Mouse (Mus musculus) adrenal gland, postnatal 0 days (tissue): ENCODE data around the gene Olfr709-ps1. TPM values are rescaled to one million over a fixed set of nuclear protein-coding genes. Genes with fewer than 3 reads are reported as not detected.

Experiments
- polyA plus RNA-seq: library from polyadenylated mRNA; unstranded; fragments of >200 nt; fragmentation: Nextera tagmentation; extraction: Ambion mirVana; gene quantifications from 2 replicates; pipeline ENCODE4 v1.2.1, GENCODE M21; 2015

Gene Olfr709-ps1
- not detected in 2 replicates for polyA plus RNA-seq

DNA sequence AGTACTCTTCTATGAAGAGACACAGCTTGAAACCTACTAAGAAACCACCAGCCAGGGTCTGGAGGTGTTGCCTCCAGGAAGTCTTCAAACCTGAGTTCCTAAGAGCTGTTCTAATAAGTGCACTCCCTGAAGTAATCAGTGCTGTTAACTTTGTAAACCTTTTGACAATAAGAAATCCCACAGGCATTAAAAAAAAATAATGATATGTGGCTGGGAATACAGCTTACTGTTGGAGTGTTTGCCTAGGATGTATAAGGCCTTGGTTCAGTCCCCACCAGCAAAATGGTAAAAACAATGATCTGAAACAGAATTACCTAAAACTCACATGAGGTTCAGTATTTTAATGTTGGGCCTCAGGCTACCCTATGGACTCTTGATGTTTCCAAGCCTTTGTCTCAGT is at the start of gene Olfr709-ps1:
Olfr709-ps1 (minus strand) TSS at position 101 of the 400 bp plus-strand sequence.

DNA sequence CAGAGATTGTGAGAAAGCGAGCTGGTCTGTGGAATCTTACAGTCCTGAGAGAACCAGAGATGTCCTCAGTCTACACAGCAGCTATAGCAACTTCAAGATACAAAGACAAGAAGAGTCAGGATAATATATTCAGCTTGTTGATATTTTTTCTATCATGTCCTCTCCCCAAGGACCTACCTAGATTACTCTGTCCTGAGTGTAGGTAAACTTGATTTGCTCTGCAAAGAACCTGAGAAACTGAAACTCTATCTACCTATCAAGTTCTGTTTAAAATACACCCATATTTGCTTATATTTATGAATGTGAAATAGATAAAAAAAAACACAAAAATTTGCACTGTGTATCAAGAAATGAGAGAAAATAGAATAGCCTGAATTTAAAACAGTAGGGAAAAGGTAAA is 43.3 kb upstream of the Olfr709-ps1 start, which contains the start of gene Olfr711:
Olfr711 (minus strand) TSS at position 101 of the 400 bp plus-strand sequence.

DNA sequence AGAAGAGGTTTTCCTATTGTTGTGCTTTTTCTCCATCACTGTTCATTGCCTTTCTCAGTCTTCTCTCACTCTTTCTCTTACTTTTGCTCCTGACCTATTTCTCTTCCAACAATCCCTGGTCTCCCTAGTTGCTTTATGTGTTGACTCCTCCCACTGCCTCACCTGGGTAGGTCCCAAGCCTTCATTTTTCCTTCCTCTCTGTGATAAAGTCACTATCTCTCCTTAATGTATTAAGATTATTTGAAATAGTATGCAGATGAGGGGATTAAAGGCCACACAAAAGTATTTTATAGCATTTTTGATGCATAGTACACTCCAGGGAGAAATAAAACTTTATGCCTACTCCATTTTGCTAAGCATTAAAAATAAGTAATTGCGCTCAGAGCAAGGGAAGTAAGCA is 31.8 kb upstream of the Olfr709-ps1 start, which contains the start of gene Olfr6:
Olfr6 (minus strand) TSS at position 101 of the 400 bp plus-strand sequence.

DNA sequence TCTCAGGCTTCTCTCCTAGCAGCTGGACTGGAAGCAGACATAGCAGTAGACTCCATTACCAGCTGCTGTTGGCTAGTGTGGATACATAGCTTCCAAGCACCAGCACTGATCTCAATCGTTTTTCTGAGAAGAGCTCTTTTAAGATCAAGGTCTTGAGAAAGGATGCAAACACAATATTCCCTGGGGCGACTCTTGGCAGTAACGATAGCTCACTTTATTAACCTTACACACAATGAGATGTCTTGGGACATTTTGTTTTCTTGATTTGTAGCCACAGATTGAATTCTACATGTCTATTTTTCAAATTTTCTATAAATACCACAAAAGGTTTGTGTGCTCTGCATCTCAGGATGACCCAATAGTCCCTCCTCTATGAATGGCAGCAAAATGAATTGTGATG is 16.2 kb upstream of the Olfr709-ps1 start, which contains the start of gene Olfr710:
Olfr710 (minus strand) TSS at position 101 of the 400 bp plus-strand sequence.

DNA sequence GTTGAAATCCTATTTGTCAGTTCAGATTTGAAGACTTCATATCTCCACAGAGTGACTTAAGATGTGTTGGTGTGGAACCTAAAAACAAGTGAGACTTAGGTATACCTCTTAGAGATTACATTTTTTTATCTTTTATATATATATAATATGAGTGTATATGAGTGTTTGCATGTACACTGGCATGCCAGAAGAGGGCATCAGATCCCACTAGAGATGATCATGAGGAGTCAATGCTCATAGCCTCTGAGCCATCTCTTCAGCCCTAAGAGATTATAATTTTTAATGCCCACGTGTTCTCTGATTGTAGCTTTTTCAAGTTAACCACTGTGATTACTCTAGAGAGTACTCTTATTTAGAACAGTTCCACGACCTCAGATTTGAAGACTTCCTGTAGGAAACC is 24.3 kb downstream of the Olfr709-ps1 start, which contains the start of gene Olfr1532-ps1:
Olfr1532-ps1 (plus strand) TSS at position 326 of the 400 bp plus-strand sequence.

DNA sequence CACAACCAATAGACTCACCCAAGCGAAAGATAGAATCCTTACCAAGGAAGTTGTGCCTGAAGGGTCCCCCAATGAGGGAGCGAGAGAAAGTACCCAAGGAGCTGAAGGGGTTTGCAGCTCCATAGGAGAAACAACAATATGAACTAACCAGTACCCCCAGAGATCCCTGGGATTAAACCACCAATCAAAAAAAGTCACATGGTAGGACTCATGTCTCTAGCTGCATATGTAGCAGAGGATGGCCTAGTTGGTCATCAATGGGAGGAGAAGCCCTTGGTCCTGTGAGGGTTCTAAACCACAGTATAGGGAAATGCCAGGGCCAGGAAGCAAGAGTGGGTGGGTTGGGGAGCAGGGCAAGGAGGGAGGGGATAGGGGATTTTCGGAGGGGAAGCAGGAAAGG is 30.9 kb downstream of the Olfr709-ps1 start, which contains the start of gene Olfr707:
Olfr707 (minus strand) TSS at position 101 of the 400 bp plus-strand sequence.

DNA sequence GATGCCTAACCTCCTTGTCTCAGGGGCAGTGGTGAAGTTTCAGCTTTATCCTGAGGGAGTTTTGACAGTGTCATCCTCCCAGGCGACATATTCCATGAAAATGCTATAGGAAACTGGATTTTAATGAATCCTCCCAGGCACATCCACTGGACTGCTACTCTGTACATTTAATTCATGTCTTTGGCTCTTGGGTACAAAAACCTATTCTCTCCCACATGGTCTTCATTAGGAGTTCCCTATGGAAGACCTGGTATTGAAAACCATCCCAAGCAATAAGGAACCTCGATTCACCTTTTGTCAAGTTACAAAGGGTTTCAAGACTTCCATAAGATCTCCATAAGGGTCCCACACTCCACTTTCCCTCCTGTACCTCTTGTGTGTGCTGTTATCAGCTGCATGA is 44.0 kb downstream of the Olfr709-ps1 start, which contains the start of gene Olfr706:
Olfr706 (minus strand) TSS at position 101 of the 400 bp plus-strand sequence.

DNA sequence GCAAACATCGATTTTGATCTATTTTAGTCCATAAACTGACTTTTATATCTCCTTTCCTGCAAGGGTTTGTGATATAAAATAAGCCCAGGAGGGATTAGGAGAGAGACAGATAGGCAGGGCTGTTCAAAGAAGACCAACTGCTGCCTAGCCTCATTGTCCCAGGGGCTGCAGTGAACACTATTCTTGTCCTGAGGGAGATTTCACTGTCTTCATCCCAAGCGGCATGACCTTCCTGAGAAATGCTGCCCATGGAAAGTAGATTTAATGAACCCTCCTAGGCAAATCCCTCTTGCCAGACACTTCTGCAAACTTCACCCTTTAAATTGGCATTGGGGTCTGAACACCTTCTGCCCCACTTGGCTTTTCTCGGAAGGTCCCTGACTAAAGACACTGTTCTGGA is 55.2 kb downstream of the Olfr709-ps1 start, which contains the start of gene Olfr705:
Olfr705 (minus strand) TSS at position 101 of the 400 bp plus-strand sequence.

Other genes starting within 250 kb of the Olfr709-ps1 start
- not detected in 2 replicates for gene Olfr694, start 240.4 kb downstream of the Olfr709-ps1 start, polyA plus RNA-seq
- gene Olfr695, start 215.8 kb downstream of the Olfr709-ps1 start, polyA plus RNA-seq, result not detected in 2 replicates
- not detected in 2 replicates for gene Olfr697, start 189.8 kb downstream of the Olfr709-ps1 start, polyA plus RNA-seq
- gene Olfr698, start 176.8 kb downstream of the Olfr709-ps1 start, polyA plus RNA-seq, result not detected in 2 replicates
- gene Olfr699, start 139.0 kb downstream of the Olfr709-ps1 start, polyA plus RNA-seq, result not detected in 2 replicates
- not detected in 2 replicates for gene Olfr700, start 123.4 kb downstream of the Olfr709-ps1 start, polyA plus RNA-seq
- gene Olfr701, start 118.1 kb downstream of the Olfr709-ps1 start, polyA plus RNA-seq, result not detected in 2 replicates
- gene Olfr702, start 98.3 kb downstream of the Olfr709-ps1 start, polyA plus RNA-seq, result not detected in 2 replicates
- gene Olfr703, start 88.9 kb downstream of the Olfr709-ps1 start, polyA plus RNA-seq, result not detected in 2 replicates
- not detected in 2 replicates for gene Olfr704, start 69.0 kb downstream of the Olfr709-ps1 start, polyA plus RNA-seq
- gene Olfr705, start 55.3 kb downstream of the Olfr709-ps1 start, polyA plus RNA-seq, result not detected in 2 replicates
- not detected in 2 replicates for gene Olfr706, start 44.1 kb downstream of the Olfr709-ps1 start, polyA plus RNA-seq
- gene Olfr707, start 31.0 kb downstream of the Olfr709-ps1 start, polyA plus RNA-seq, result not detected in 2 replicates
- not detected in 2 replicates for gene Olfr1532-ps1, start 24.2 kb downstream of the Olfr709-ps1 start, polyA plus RNA-seq
- not detected in 2 replicates for gene Olfr710, start 16.1 kb upstream of the Olfr709-ps1 start, polyA plus RNA-seq
- gene Olfr6, start 31.7 kb upstream of the Olfr709-ps1 start, polyA plus RNA-seq, result not detected in 2 replicates
- gene Olfr711, start 43.2 kb upstream of the Olfr709-ps1 start, polyA plus RNA-seq, result not detected in 2 replicates
- not detected in 2 replicates for gene Olfr2, start 73.9 kb upstream of the Olfr709-ps1 start, polyA plus RNA-seq
- not detected in 2 replicates for gene Olfr713, start 99.0 kb upstream of the Olfr709-ps1 start, polyA plus RNA-seq
- not detected in 2 replicates for gene Olfr714, start 138.8 kb upstream of the Olfr709-ps1 start, polyA plus RNA-seq
- gene Olfr17, start 161.0 kb upstream of the Olfr709-ps1 start, polyA plus RNA-seq, result not detected in 2 replicates
- gene Olfr715b, start 178.2 kb upstream of the Olfr709-ps1 start, polyA plus RNA-seq, result not detected in 2 replicates
- not detected in 2 replicates for gene Olfr715, start 198.9 kb upstream of the Olfr709-ps1 start, polyA plus RNA-seq
- gene Olfr716, start 206.1 kb upstream of the Olfr709-ps1 start, polyA plus RNA-seq, result not detected in 2 replicates
- not detected in 2 replicates for gene Nlrp14, start 234.8 kb upstream of the Olfr709-ps1 start, polyA plus RNA-seq